Mouse (Mus musculus) thymus, postnatal 36 days (tissue): Measurements from ENCODE around the gene Vac14.

Experiments used
- DNase-seq, 2 experiments: peaks; one replicate each; pipeline ENCODE4 v3.0.0; 2022; ENCODE audit warnings: mixed read lengths in 2 of 2

Gene Vac14

DNA sequence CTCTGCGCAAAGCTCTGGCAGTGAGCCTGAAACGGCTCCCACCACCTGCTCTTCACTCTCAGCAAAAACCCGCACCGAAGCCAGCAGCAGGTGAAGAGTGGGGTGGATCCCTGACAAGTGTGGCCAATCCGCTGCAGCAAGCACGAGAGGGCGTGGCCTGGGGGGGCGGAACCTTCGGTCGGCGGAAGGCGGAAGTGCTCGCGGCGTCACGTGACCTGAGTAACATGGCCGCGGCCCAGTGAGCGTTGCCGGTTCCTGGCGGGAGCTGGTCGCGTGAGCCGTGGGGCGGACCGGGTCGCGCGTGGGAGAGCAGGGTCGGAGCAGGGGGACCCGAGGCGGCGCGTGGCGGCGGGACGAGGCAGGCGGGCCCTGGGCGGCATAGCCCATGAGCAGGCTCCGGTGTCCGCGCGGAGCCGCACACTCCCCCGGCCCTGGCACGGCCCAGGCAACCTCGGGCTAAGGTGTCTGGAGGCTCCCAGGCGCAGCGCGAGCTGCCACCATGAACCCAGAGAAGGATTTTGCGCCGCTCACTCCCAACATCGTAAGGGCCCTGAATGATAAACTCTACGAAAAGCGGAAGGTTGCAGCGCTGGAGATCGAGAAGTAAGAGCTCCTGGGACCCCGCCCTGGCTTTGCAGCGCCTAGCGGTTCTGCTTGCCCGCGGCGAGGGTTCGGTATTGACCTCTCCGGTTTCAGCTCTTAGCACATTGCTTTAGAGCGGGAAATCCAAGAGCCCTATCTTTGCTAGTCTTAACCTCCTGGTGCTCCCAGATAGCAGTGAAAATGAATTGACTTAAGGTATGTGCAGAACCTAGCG, at the start of gene Vac14:
Gene Vac14 (plus strand): TSS at position 195 of the 817 bp plus-strand sequence.
- peak; percentile 98 to 99 for DNase-seq

DNA sequence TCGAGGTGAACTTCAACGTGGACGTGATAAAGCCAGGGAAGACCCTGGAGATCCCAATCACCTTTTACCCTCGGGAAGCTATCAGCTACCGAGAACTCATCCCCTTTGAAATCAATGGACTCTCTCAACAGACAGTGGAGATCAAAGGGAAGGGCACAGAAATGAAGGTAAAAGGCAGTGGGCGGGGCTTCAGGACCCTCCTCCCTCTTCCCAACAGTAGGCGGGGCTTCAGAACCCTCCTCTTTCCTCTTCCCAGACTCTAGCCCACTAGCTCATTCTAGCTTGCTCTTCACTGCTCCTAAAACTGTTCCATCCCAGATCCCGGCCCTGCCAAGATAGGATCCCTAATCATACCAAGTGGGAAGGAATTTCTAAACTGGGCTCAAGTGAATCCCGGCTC, 25.7 kb upstream of the Vac14 start:
- no peak for DNase-seq

DNA sequence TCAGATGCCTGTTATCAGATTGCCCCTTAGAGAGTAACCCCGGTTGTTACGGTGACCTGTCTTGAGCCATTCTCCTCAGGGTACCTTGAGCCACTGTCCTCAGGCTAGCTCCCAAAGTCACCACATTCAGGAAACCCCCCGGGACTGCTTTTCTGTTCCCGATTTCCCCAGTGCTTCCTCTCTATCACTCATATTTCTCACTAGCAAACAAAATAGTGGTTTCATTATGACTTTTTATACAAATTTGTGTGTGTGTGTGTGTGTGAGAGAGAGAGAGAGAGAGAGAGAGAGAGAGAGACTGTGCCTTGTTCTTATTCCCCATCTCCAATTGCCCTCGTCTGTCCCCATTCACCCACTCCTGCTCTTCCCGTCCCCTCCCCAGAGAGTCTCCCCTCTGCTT, 24.2 kb upstream of the Vac14 start:
- DNase-seq: no peak

DNA sequence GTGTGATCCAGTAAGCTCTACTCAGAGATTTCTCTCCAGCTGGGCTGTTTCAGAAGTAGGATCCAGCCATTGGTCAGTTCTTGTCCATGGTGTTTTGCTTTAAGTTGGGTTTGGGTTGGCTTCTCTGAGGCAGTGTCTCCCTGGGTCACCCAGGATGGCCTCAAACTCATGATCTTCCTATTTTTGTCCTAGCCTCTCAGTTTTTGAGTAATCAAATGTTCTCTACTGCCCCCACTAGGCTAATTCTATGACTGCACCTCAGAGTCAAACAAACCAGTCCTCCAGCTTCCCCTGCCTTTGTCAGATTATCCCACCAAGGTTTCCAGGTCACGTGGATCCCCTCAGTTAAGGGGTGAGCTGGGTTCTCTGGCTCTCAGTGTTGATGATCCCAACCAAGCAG, 13.8 kb upstream of the Vac14 start:
- DNase-seq: no peak

DNA sequence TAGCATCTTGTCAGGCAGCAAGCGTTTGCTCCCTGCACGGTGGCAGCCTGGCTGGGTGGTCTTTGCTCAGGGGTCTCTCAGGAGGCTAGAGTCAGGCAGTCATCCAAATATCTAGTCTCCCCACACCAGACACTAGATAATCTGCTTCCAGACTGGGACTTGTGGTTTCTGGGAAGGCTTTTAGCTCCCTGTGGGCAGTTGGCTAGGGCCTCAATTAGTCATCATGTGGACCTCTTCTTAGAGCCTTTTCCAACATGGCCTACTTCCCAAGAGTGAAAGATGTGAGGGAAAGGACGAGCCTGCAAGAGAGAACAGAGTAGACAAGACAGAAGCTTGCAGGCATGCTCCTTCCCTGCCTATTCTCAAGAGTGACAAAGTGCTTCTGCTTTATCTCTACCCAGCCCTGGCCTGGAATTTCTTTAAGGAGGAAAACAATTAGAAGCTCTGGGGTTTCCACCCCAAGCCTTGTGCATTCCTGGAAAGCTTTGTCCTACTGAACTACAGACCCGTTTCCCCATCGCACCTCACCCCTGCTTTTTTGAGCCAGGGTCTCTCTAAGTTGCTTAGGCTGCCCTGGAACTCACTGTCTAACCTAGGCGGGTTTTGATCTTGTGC, 12.9 kb upstream of the Vac14 start:
- DNase-seq: no peak

DNA sequence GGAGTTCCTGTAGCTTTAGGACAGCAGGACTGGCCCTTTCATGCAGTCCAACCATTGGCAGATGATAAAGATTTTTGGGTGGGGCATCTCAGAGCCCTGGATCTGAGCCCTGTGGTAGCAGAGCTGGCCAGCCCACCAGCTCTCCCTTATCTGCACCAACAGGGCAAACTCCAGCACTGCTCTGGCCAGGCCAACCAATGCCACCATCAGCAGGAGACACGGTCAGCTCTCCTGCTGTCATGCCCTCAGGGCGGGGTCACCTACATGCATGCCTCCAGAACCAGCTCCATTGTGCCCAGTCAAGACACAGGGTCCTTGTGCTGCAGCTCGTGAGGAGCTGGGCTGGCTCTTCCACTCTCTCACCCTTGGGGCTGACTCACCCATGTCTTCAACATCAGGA, 2.7 kb upstream of the Vac14 start:
- no peak for DNase-seq

DNA sequence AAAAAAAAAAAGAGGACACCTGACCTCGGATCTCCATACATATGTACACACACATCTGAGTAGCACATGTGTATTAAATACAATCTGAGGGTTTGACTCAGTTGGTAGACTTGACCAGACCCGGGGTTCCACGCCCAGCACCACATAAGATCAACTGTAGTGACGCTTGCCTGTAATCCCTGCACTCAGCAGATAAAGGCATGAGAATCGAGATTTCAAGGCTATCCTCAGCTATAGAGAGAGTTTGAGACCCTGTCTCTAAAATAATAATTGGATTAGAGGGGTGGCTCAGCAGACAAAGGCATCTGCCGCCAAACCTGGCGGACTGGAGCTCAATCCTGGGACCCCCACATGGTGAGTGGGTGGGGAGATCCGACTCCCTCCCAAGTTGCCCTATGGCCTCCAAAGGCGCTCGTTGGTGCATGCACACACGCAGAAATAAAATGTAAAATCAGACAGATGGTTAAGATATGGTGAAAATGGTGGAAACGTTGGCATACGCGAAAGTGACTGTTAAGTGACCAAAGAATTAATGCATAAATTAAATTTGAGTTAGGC, 505 bp upstream of the Vac14 start:
- DNase-seq: no peak

DNA sequence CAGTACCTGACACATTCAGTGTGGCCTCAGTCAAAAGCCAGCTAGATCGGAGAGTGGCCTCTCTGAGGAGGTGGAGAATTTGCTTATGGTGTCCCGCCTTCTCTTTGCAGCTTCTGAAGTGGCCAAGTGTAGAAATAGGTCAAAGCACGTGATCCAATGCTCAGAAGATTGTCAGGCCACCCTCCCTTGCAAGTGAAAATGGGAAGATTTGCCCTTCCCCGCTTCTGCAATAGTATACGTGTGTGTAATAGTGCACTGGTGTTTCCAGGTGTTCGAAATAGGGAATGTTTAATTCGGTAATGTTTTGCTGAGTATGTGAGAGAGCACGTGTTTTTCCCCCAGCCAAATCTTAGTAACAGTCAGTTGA, 806 bp downstream of the Vac14 start:
- no peak for DNase-seq

DNA sequence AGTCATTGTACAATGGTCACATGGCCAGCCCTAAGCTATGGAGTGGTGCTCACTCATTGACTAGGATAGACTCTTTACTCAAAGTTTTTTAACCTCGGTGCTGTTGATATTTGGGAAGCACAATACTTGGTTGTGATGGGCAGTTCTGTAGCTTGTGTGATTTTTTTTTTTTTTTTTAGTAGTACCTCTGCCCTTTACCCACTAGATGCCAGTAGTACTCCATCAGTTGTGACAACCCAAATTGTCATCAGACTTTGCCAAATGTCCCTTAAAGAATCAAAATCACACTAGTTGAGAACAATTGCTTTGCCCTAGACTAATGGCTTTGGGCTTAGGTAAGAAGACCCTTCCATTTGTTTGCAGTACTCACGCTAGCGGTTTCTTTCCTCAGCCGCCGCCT, 1.5 kb downstream of the Vac14 start:
- no peak for DNase-seq

DNA sequence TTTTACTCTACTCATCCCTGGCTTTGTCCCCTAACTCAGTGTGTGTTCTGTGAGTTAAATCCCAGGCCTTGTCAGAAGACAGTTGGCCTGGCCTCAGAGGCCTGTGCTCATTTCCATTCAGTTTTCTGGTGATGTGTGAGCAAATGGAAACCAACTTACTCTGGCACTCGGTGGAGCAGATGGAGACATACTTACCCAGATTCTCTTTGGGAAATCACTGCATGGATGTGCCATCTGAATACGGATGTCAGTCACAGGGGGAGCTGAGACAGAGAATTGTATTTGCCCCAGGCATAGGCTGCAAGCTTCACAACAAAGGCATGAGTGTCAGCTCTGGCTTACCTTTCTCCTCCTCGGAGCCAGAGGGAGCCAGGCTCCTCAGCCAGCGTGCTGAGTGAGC, 8.0 kb downstream of the Vac14 start:
- no peak for DNase-seq

DNA sequence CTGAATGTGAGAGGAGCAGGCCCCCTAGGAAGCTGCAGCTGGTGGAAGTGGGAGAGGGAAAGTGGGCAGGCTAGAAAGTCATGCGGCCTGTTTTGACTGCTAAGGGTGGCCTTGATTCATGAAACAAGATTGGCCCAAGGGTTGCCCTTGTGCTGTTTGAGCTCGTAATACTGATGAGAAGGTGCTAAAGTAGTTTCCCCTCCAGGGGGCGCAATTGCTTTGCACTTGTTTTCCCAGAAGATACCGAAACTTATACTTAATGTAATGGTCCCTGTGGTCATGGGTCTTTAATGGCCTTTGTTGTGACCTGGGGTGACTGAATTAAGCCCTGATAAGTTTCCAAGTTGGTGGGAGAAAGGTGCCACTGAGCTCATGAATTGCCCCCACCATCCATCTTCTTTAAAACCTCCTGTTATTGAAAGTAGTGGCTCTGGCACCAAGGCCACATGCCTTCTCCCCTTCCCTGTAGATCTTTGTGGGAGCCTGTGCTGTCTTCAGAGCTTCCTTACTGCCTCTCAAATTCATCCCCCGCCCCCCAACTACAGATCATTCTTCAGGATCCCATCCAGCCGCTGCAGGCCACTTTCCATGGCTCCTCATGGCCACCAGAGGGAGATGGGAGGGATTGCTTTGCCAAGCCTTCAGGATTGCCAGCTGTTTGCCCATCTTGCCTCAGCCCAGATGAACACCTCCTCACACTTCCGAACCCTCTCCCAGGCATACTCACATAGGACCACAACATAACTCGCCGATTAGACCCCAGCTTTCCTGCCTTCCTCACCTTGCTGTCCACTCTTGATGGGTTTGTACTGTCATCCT, 11.1 kb downstream of the Vac14 start:
- DNase-seq: peak; percentile 31 to 51

DNA sequence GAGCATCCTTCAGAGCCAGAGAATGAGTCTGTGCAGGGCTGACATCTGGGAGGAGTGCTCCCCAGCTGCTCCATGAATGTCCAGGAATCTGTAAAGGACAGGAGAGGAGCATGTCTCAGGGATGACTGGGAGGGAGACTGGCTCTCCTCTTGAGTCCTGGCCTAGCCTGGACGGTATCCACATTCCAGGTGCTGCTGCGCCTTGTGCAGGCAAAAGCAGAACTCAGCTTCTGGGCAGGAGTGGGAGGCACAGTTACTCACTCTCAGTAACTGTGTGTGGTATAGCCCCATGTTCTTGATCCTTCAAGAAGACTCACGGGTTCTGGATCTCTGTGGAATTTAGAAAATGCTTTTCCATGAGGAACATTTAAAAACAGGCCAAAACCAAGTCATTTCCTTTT, 11.7 kb downstream of the Vac14 start:
- no peak for DNase-seq

DNA sequence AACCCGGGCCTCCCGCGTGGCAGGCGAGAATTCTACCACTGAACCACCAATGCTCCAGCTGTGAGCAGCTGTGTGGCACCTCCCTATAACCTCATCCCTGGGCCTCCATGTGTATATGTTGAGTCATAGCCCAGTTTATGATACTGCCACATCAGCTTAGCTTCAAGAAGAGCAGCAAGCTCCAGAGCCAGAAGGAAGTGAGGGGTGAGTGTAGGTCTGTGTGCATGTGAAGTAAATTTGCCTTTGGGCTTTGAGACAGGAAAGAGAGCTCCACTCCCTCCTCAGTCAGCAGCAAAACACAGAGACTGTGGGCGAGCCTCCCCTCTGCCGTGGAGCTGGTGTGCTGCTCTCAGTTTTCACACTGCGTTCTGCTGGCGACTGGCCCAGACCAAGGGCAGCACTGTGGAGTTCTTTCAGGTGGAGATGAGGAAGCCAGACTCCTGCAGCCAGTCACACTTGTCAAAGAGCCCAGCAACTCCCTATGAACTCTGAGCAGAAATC, 12.2 kb downstream of the Vac14 start:
- DNase-seq: no peak

DNA sequence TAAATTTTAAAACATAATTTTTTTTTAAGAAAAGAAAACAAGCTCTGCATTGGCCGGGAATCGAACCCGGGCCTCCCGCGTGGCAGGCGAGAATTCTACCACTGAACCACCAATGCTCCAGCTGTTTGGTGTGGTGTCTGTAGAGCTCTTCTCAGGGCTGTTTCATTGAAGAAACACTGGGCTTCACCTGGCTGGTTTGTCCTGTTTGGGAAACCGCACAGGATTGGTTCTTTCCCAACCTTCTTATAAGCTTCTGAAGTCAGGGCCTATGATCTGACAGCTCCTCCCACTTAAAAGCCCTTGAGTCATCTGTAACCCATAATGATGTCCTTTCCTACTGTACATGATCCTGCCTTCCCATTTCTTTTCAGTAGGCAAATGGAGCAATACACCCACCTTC, 12.8 kb downstream of the Vac14 start:
- no peak for DNase-seq

DNA sequence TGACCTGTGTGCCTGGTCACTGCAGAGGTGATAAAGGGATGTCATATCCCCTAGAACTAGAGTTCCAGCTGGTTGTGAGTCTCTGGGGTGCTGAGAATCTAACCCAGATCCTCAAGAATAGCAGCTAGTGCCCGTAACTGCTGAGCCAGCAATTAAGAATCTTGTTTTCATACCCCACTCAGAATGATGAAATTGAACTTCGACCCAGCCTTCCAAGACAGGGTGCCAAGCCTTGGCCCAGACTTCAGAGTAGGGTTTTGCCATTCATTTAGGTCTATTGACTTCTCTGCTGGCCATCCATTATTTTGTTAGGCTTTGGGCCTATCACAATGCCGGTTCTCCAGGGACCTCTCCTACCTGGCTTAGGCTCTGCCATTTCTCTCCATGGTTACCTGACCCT, 15.4 kb downstream of the Vac14 start:
- no peak for DNase-seq

DNA sequence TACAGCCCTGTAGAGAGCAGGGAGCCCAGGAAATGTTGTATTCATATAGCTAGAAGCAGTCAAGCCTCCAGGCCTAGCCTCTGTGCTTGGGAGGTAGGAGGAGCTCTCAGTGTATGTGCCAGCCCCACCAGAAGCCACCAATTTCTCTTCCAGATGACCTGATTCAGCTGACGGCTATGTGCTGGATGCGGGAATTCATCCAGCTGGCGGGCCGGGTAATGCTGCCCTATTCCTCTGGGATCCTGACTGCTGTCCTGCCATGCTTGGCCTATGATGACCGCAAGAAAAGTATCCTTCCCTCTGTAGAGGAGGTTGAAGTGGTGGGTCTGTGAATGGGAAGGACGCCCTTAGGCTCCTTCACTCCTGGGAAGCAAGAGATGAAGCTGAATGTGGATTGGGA, 17.8 kb downstream of the Vac14 start:
- no peak for DNase-seq

DNA sequence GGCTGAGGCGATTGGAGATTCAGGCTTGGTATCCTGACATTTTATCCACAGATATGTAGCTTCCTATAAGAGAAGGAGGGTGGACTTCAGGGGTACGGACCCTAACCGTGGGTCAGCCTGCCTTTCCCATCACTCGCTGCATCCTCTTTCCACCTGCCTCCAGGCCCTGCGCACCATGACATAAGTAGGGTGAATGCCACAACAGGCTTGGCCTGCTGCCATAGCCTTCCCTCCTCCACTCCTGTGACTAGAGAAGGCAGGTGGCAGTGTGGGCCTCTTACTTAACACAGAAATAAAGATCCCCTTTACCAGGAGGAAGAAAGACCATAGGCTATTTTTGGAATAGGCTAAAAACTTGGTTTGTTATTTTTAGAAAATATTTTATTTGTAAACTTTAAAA, 23.9 kb downstream of the Vac14 start:
- DNase-seq: no peak

DNA sequence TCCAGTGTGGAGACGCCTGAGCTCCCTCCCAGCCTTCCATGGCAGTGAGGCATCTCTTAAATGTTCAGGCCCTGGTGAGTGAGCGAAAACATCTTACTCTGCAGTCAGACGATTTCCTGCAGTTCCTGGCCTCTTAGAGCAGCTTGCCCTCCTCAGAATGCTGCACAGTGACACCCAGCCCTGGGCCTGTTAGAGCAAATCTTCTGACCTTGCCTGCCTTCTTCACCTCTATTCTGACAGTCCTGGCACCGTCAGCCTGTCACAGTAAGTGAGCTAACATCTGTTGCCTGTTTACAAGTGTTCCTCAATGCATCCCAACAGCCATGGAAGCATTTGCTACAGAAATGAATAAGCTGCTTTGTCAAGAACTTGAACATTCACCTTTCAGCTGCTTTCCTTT, 24.8 kb downstream of the Vac14 start:
- no peak for DNase-seq

DNA sequence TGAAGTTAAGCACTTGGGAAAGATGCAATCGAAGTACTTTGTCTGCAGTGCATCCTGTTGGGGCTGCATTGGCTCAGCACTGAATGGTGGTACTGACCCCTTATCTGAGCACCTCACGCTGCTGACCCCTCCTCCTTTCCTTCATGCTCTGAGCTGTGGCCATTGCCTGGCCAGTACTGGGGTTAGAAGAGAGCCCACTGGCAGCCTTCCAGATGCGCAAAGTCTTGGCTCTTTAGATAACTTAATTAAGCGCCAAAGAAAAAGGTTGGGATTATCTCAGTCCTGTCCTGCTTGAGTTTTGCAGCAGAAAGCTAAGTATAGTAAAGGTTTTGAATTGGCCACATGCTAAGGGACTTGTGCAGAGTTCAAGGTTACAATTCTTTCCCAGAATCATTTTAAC, 26.0 kb downstream of the Vac14 start:
- no peak for DNase-seq

DNA sequence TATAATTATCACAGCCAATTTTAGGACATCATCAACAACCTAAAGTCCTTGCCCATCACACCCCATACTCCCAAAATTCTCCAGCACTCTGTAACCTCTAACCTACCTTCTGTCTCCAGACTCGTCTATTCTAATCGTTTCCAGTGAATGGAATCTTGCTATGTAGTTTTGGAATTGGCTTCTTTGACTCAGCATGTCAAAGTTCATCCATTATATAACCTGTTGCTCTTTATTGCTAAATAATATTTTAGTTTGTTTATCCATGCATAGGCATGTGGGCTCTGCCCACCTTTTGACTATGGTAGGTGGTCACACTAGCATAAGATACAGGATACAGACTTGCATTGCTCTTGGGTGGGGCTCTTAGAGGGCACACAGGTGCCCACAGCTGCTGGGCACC, 26.5 kb downstream of the Vac14 start:
- DNase-seq: no peak

DNA sequence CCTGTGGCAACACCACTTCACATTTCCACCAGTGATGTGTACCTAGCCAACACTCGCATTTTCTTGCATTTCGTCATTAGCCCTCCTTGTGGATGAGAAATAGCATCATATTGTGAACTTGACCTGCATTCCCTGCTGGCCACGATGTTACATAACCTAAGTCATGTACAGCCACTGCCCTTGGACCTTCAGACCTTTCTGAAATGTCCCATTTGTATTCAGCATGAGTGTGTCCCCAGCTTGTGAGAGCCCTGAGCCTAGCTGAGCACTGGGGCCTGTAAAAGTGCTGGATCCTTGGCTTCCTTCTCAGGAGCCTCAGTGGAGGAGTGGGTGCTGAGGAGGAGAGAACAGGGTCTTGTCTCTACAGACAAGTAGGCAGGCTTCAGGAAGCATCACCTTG, 27.0 kb downstream of the Vac14 start:
- no peak for DNase-seq

DNA sequence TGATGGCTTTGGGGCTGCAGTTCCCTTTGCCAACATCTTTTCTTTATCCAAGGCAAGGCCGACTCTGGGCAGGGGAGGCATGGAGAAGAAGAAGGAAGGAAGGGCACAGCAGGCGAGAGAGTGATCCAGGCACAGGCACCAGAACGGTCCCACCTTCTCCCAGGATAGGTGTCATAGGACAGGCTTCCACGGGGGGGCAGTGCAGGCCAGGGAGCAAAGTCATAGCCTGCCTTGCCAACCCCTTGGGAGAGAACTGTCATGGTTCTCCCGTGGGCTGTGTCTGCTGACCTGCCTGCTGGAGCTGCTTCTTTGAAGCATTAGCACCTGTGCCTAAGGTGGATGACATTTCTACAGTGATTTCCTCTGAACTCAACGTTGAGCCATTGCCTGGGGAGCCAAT, 27.7 kb downstream of the Vac14 start:
- DNase-seq: peak; percentile 27 to 30

DNA sequence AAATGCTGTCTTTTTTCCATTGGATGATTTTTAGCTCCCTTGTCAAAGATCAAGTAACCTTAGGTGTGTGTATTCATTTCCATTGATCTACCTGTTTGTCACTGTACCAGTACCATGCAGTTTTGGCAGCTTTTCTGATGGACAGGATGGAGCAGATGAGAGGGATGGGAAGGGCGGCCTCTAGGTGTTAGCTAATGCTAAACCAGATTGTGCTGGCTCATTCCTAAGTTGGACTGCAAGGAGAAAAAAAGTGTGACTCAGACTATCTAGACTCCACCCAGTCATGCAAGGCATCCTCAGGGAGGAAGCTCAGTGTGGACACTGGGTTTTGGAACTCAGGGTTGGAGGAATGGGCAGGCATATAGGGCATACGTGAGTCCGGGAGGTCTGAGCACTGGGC, 30.2 kb downstream of the Vac14 start:
- DNase-seq: no peak

DNA sequence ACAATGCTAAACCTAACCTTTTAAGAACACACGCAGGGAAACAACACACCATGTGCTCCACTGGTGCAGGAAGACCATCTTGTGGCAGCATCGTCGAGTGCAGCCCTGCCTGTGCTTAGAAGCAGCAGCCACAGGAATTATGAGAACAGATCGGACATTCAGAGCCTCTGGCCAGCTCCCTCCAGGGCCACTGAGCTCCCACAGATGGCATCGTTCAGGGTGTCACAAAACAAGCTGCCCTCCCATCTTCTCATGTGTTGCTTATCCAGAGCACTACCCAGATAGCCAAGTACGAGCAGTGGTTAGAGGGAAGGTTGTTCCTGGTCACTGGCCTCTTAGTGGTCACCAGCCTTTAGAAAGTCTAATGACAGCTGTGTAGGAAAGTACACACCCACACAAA, 30.9 kb downstream of the Vac14 start:
- no peak for DNase-seq
